Mouse (Mus musculus): ENCODE data around the gene Git1. TPM values are rescaled to one million over a fixed set of nuclear protein-coding genes. Genes with fewer than 3 reads are reported as not detected.

Git1 gene
- polyA plus RNA-seq, 1 experiment: 15.6 TPM

Other genes with a start within 250 kb of the Git1 start
- gene Coro6, start 31.2 kb upstream of the Git1 start, polyA plus RNA-seq (2012; ENCODE audit: insufficient read depth, insufficient read length, missing spikeins): 1.7 and 5.1 TPM in 2 replicates
- gene Ankrd13b, start 3.9 kb upstream of the Git1 start, polyA plus RNA-seq (2012; ENCODE audit: insufficient read depth, insufficient read length, missing spikeins): 1.2 and 1.6 TPM in 2 replicates
- gene Abhd15, start 21.6 kb downstream of the Git1 start, polyA plus RNA-seq (2012; ENCODE audit: insufficient read depth, insufficient read length, missing spikeins): 13.4 and 16.1 TPM in 2 replicates
- gene Trp53i13, start 22.4 kb downstream of the Git1 start, polyA plus RNA-seq (2012; ENCODE audit: insufficient read depth, insufficient read length, missing spikeins): 7.7 and 8.4 TPM in 2 replicates
- not detected in 2 replicates for gene Gm10392, start 25.6 kb downstream of the Git1 start, polyA plus RNA-seq (2012; ENCODE audit: insufficient read depth, insufficient read length, missing spikeins)
- gene Taok1, start 114.3 kb downstream of the Git1 start, polyA plus RNA-seq (2012; ENCODE audit: insufficient read depth, insufficient read length, missing spikeins): 21.1 and 25.8 TPM in 2 replicates
- gene Nufip2, start 192.6 kb downstream of the Git1 start, polyA plus RNA-seq (2012; ENCODE audit: insufficient read depth, insufficient read length, missing spikeins): 13.1 and 16.1 TPM in 2 replicates
- gene Cryba1, start 231.7 kb downstream of the Git1 start, polyA plus RNA-seq (2012; ENCODE audit: insufficient read depth, insufficient read length, missing spikeins): not detected in 2 replicates

All from brown adipose tissue, adult 24 weeks (tissue).